Comparison of ENCODE assay signal across 13 mouse cellular contexts in the genomic region with DNA sequence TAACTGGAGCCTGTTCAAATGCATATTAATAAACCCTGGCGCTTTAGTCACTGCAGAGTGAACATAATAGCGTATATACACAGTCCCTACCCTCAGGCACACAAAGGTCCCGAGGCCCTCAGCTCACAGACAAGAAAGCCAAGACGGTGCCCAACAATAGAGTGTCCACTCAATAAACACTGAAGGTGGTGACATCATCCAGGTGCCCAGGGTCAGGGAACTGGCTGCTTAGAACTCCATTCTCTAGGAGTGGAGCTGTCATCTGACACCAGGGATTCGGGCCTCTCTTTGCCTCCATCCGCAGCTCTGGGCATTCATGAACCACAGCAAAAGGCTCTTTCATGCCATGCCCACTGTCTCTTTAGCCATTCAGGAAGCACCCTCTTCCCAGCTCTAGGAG. TPM values are rescaled to one million over a fixed set of nuclear protein-coding genes. Genes with fewer than 3 reads are reported as not detected.
DNase-seq lines count a peak whose midpoint lies in the region; ATAC-seq and TF ChIP-seq lines count a peak whose summit lies in the region.
"Had no signal": no experiment of that assay in that cellular context is flagged by ENCODE, and none has a peak within 500 bp of the region (broad histone marks: within the 10 kb centered on the region; RNA-seq: fewer than 3 reads in every experiment).

No protein-coding gene starts in this region.

- no peak for DNase-seq in gastrocnemius, adult 2 months
- DNase-seq in gastrocnemius, postnatal 10 days, result no peak
- no peak for DNase-seq in midbrain, embryonic 10.5 days (ENCODE audit: low spot score)
- DNase-seq in midbrain, postnatal 0 days (ENCODE audit: low spot score), result no peak
- DNase-seq in spleen, postnatal 4 days (ENCODE audit: low spot score in 2 of 2), result no peak
- DNase-seq: adrenal gland, postnatal 10 days; B cell, adult 2 months; cerebellum, adult 18-20 months; kidney, postnatal 4 days had no signal

- peaks cover 46% of the 10 kb centered on the region for H3K36me3 ChIP-seq in midbrain, embryonic 10.5 days
- H3K36me3 ChIP-seq in midbrain, postnatal 0 days (ENCODE audit: insufficient read depth, low read length), result no peaks in the 10 kb centered on the region
- no peaks in the 10 kb centered on the region for H3K36me3 ChIP-seq in hindbrain, embryonic 16.5 days (ENCODE audit: control insufficient read depth, insufficient read depth, low read length)
- H3K36me3 ChIP-seq in stomach, embryonic 16.5 days (ENCODE audit: control insufficient read depth, insufficient read depth, low read length), result peaks cover 8% of the 10 kb centered on the region

- 51% methylated on average over 6 of the region's 6 CpGs for WGBS in midbrain, embryonic 10.5 days
- WGBS in midbrain, postnatal 0 days, result 19% methylated on average over 6 of the region's 6 CpGs
- WGBS in hindbrain, embryonic 16.5 days, result 26% methylated on average over 6 of the region's 6 CpGs
- WGBS in stomach, embryonic 16.5 days, result 54% methylated on average over 6 of the region's 6 CpGs

- H3K4me2 ChIP-seq in midbrain, postnatal 0 days (ENCODE audit: low read depth, low read length, poor library complexity, severe bottlenecking), result no peak overlapping the region
- peak overlapping the region; percentile 8; the same call in 1 of the 2 replicates for H3K4me2 ChIP-seq in hindbrain, embryonic 16.5 days (ENCODE audit: low read length)
- peak overlapping the region; percentile 13; the same call in 1 of the 2 replicates for H3K4me2 ChIP-seq in stomach, embryonic 16.5 days (ENCODE audit: low read depth, low read length)

- H3K4me1 ChIP-seq in midbrain, embryonic 10.5 days, result peaks cover 30% of the 10 kb centered on the region
- no peaks in the 10 kb centered on the region for H3K4me1 ChIP-seq in midbrain, postnatal 0 days (ENCODE audit: insufficient read depth, low read length)
- peaks cover 4% of the 10 kb centered on the region; the same call in 1 of the 2 replicates for H3K4me1 ChIP-seq in hindbrain, embryonic 16.5 days (ENCODE audit: control insufficient read depth, insufficient read depth, low read depth, low read length)
- H3K4me1 ChIP-seq in stomach, embryonic 16.5 days (ENCODE audit: control insufficient read depth, insufficient read depth, low read length), result peaks cover 18% of the 10 kb centered on the region

- no peaks in the 10 kb centered on the region for H3K27me3 ChIP-seq in midbrain, embryonic 10.5 days (ENCODE audit: low read depth, poor library complexity, severe bottlenecking)
- H3K27me3 ChIP-seq in midbrain, postnatal 0 days (ENCODE audit: insufficient read depth, low read length), result no peaks in the 10 kb centered on the region
- no peaks in the 10 kb centered on the region for H3K27me3 ChIP-seq in hindbrain, embryonic 16.5 days (replicated peaks; ENCODE audit: control insufficient read depth, insufficient read depth, low read length)
- H3K27me3 ChIP-seq in stomach, embryonic 16.5 days (ENCODE audit: control insufficient read depth, insufficient read depth, low read length), result no peaks in the 10 kb centered on the region

- no peaks in the 10 kb centered on the region for H3K9me3 ChIP-seq in midbrain, embryonic 10.5 days (replicated peaks)
- no peaks in the 10 kb centered on the region for H3K9me3 ChIP-seq in midbrain, postnatal 0 days (ENCODE audit: low read length)
- no peaks in the 10 kb centered on the region for H3K9me3 ChIP-seq in hindbrain, embryonic 16.5 days (ENCODE audit: control insufficient read depth, low read length)
- H3K9me3 ChIP-seq in stomach, embryonic 16.5 days (replicated peaks; ENCODE audit: control insufficient read depth, low read length), result 0 out of 2 replicates have a peak, but pooled peaks cover 3% of the 10 kb centered on the region

- TF ChIP-seq CTCF in gastrocnemius, adult 2 months (IDR thresholded peaks at IDR 0.05), result no peak
- no peak for TF ChIP-seq CTCF in midbrain, postnatal 0 days (IDR thresholded peaks at IDR 0.05)

- peak overlapping the region; percentile 93 for H3K4me3 ChIP-seq in gastrocnemius, adult 2 months
- peak overlapping the region; percentile 98 for H3K4me3 ChIP-seq in midbrain, embryonic 10.5 days
- H3K4me3 ChIP-seq in midbrain, postnatal 0 days (ENCODE audit: low read depth, low read length), result no peak overlapping the region
- H3K4me3 ChIP-seq in hindbrain, embryonic 16.5 days (ENCODE audit: low read length), result no peak overlapping the region
- H3K4me3 ChIP-seq in stomach, embryonic 16.5 days (replicated peaks; ENCODE audit: low read length), result no peak overlapping the region

- ATAC-seq in midbrain, postnatal 0 days (ENCODE audit: low FRiP score), result no peak
- ATAC-seq in hindbrain, embryonic 16.5 days, result no peak
- no peak for ATAC-seq in stomach, embryonic 16.5 days (ENCODE audit: insufficient read depth, low FRiP score)
- ATAC-seq in megakaryocyte progenitor cell, adult 5-6 weeks (replicated peaks; ENCODE audit: poor library complexity), result no peak

- intact Hi-C loops in gastrocnemius, adult 2 months (cut with DNase I), result loop anchor here (5.0 to 10.0 kb wide), 3 partner anchors 86 to 414 kb away; partner anchors contain the start of genes Rtca and Sass6

- no peak overlapping the region for H3K9ac ChIP-seq in midbrain, postnatal 0 days (replicated peaks; ENCODE audit: low read length, poor library complexity, severe bottlenecking)
- H3K9ac ChIP-seq in hindbrain, embryonic 16.5 days (ENCODE audit: low read depth, low read length), result no peak overlapping the region
- H3K9ac ChIP-seq in stomach, embryonic 16.5 days (ENCODE audit: low read length), result no peak overlapping the region

- H3K27ac ChIP-seq in gastrocnemius, adult 2 months, result peak overlapping the region; percentile 97
- H3K27ac ChIP-seq in midbrain, embryonic 10.5 days (replicated peaks), result peak overlapping the region; percentile 15; the same call in 1 of the 2 replicates
- H3K27ac ChIP-seq in midbrain, postnatal 0 days (ENCODE audit: low read depth, low read length), result no peak overlapping the region
- H3K27ac ChIP-seq in hindbrain, embryonic 16.5 days (ENCODE audit: low read depth, low read length), result no peak overlapping the region
- no peak overlapping the region for H3K27ac ChIP-seq in stomach, embryonic 16.5 days (ENCODE audit: low read length)
- H3K27ac ChIP-seq: macrophage had no signal

RNA-seq across cellular contexts. Expression of gene Cdc14a, which starts 2.7 kb away (rescaled TPM):
- total RNA-seq in gastrocnemius, adult 2 months (2021), result 10 to 100 TPM; 19.3 to 28.5 TPM
- total RNA-seq in gastrocnemius, postnatal 10 days (2021), result 10 to 100 TPM; 19.1 to 22.1 TPM
- 16.9 and 18.4 TPM in 2 replicates for polyA plus RNA-seq in midbrain, embryonic 10.5 days (2016; fragmentation: Nextera tagmentation; extraction: Ambion mirVana)
- 3.1 and 3.2 TPM in 2 replicates for total RNA-seq in midbrain, postnatal 0 days (2014; rRNA removed)
- 1.6 and 2.2 TPM in 2 replicates for polyA plus RNA-seq in midbrain, postnatal 0 days (2015; fragmentation: Nextera tagmentation; extraction: Ambion mirVana)
- polyA plus RNA-seq in hindbrain, embryonic 16.5 days (2015; fragmentation: Nextera tagmentation; extraction: Ambion mirVana), result 2.9 and 4.3 TPM in 2 replicates
- polyA plus RNA-seq in stomach, embryonic 16.5 days (2015; fragmentation: Nextera tagmentation; extraction: Ambion mirVana), result 8.7 and 9.2 TPM in 2 replicates
- 26.7 and 28.5 TPM in 2 replicates for total RNA-seq in megakaryocyte progenitor cell, adult 5-6 weeks (2015)
- 25.9 and 30.7 TPM in 2 replicates for total RNA-seq in megakaryocyte progenitor cell, adult 5-6 weeks (2017)

Comparison
In these comparisons a context has a peak if more than half of its experiments do, and no peak if none do; other contexts are left out.
1. H3K27ac ChIP-seq: peak in gastrocnemius, adult 2 months (single experiment) and midbrain, embryonic 10.5 days (single experiment); none in midbrain, postnatal 0 days (single experiment), hindbrain, embryonic 16.5 days (single experiment) and stomach, embryonic 16.5 days (single experiment).
2. H3K4me3 ChIP-seq: peak in gastrocnemius, adult 2 months (single experiment) and midbrain, embryonic 10.5 days (single experiment); none in midbrain, postnatal 0 days (single experiment), hindbrain, embryonic 16.5 days (single experiment) and stomach, embryonic 16.5 days (single experiment).